ENCODE assay signal across 8 mouse cellular contexts in the genomic region with DNA sequence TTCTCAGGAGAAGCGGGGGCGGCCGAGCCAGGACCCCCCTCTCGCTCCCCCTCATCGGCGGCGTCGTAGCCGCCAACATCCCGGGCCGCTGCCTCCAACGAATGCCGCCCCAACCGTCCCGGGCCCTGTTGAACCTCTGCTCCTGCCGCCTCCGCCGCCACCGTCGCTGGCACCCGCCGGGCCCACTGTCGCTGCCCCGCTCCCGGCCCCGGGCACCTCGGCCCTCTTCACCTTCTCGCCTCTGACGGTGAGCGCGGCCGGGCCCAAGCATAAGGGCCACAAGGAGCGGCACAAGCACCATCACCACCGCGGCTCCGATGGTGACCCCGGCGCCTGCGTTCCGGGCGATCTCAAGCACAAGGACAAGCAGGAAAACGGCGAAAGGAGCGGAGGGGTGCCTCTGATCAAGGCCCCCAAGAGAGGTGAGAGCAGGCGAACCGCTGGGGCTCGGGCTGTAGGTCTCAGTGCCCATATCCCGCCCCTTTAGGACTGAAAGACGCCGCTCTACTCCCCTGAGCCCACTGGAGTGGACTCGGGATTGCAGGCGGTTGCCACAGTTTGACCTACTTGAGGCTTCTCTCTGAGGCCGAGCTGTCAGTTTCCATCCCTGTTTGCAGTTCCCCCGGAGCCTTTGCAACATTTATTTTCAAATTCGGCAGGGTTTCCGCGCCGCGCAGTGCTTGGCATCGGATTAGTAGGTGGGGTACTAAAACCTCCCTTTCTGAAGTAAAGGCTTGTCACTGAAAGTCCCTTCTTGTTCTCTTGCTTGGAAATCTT. TPM values are rescaled to one million over a fixed set of nuclear protein-coding genes. Genes with fewer than 3 reads are reported as not detected.
DNase-seq lines count a peak whose midpoint lies in the region; ATAC-seq and TF ChIP-seq lines count a peak whose summit lies in the region.

No protein-coding gene starts in this region.

- peak overlapping the region; percentile 94 for H3K4me3 ChIP-seq in bone marrow macrophage, adult 2 months (ENCODE audit: insufficient read depth, low read length)
- peak overlapping the region; percentile 71 for H3K4me3 ChIP-seq in hindbrain, embryonic 15.5 days
- peak overlapping the region; percentile 83 for H3K4me3 ChIP-seq in limb, embryonic 10.5 days
- peak overlapping the region; percentile 98 for H3K4me3 ChIP-seq in midbrain, embryonic 10.5 days
- peak overlapping the region; percentile 88 for H3K4me3 ChIP-seq in stomach, embryonic 15.5 days (replicated peaks)

- H3K9me3 ChIP-seq in hindbrain, embryonic 15.5 days, result no peaks in the 10 kb centered on the region
- H3K9me3 ChIP-seq in limb, embryonic 10.5 days (replicated peaks), result no peaks in the 10 kb centered on the region
- no peaks in the 10 kb centered on the region for H3K9me3 ChIP-seq in midbrain, embryonic 10.5 days (replicated peaks)
- no peaks in the 10 kb centered on the region for H3K9me3 ChIP-seq in stomach, embryonic 15.5 days

- no peak for TF ChIP-seq POLR2A in bone marrow macrophage, adult 2 months (IDR thresholded peaks at IDR 0.05; ENCODE audit: borderline replicate concordance, low read depth, low read length)

- under 1% methylated on average over 47 of the region's 60 CpGs for WGBS in hindbrain, embryonic 15.5 days
- WGBS in limb, embryonic 10.5 days, result under 1% methylated on average over 60 of the region's 60 CpGs
- under 1% methylated on average over 60 of the region's 60 CpGs for WGBS in midbrain, embryonic 10.5 days
- under 1% methylated on average over 60 of the region's 60 CpGs for WGBS in stomach, embryonic 15.5 days

- H3K4me1 ChIP-seq in bone marrow macrophage, adult 2 months (ENCODE audit: control insufficient read depth, insufficient read depth, low read length), result peaks cover 8% of the 10 kb centered on the region
- peaks cover 21% of the 10 kb centered on the region for H3K4me1 ChIP-seq in hindbrain, embryonic 15.5 days (replicated peaks)
- peaks cover 16% of the 10 kb centered on the region for H3K4me1 ChIP-seq in limb, embryonic 10.5 days
- H3K4me1 ChIP-seq in midbrain, embryonic 10.5 days, result peaks cover 26% of the 10 kb centered on the region
- H3K4me1 ChIP-seq in stomach, embryonic 15.5 days, result peaks cover 5% of the 10 kb centered on the region; the same call in 1 of the 2 replicates

- TF ChIP-seq CTCF in bone marrow macrophage, adult 2 months (IDR thresholded peaks at IDR 0.05; ENCODE audit: low read depth, low read length), result no peak

- H3K9ac ChIP-seq in hindbrain, embryonic 15.5 days, result peak overlapping the region; percentile 88
- H3K9ac ChIP-seq in stomach, embryonic 15.5 days, result peak overlapping the region; percentile 94

- no peaks in the 10 kb centered on the region for H3K36me3 ChIP-seq in hindbrain, embryonic 15.5 days
- H3K36me3 ChIP-seq in limb, embryonic 10.5 days, result peaks cover 4% of the 10 kb centered on the region
- H3K36me3 ChIP-seq in midbrain, embryonic 10.5 days, result peaks cover 4% of the 10 kb centered on the region
- no peaks in the 10 kb centered on the region for H3K36me3 ChIP-seq in stomach, embryonic 15.5 days

- peak overlapping the region; percentile 61 for H3K27ac ChIP-seq in bone marrow macrophage, adult 2 months (ENCODE audit: insufficient read depth, low read depth, low read length)
- H3K27ac ChIP-seq in hindbrain, embryonic 15.5 days (replicated peaks), result peak overlapping the region; percentile 93
- peak overlapping the region; percentile 96 for H3K27ac ChIP-seq in limb, embryonic 10.5 days
- peak overlapping the region; percentile 96 for H3K27ac ChIP-seq in midbrain, embryonic 10.5 days (replicated peaks)
- peak overlapping the region; percentile 88 for H3K27ac ChIP-seq in stomach, embryonic 15.5 days

- peak; percentile 31 for DNase-seq in right cerebral cortex, adult 18-20 months
- no peak for DNase-seq in right cerebral cortex, postnatal 25 days
- peak; percentile 23 for DNase-seq in forelimb bud, embryonic 11.5 days (ENCODE audit: low read depth, low spot score)
- DNase-seq in limb, embryonic 10.5 days (ENCODE audit: low spot score), result peak; percentile 80
- peak; percentile 71 for DNase-seq in midbrain, embryonic 10.5 days (ENCODE audit: low spot score)

- peak overlapping the region; percentile 79 for H3K4me2 ChIP-seq in hindbrain, embryonic 15.5 days
- H3K4me2 ChIP-seq in stomach, embryonic 15.5 days, result peak overlapping the region; percentile 62

- H3K27me3 ChIP-seq in hindbrain, embryonic 15.5 days, result no peaks in the 10 kb centered on the region
- no peaks in the 10 kb centered on the region for H3K27me3 ChIP-seq in limb, embryonic 10.5 days (ENCODE audit: low read depth, poor library complexity, severe bottlenecking)
- H3K27me3 ChIP-seq in midbrain, embryonic 10.5 days (ENCODE audit: low read depth, poor library complexity, severe bottlenecking), result no peaks in the 10 kb centered on the region
- no peaks in the 10 kb centered on the region for H3K27me3 ChIP-seq in stomach, embryonic 15.5 days (replicated peaks)

- peak; percentile 37 for ATAC-seq in hindbrain, embryonic 15.5 days (ENCODE audit: low FRiP score, low read depth)
- peak; percentile 16; the same call in 1 of the 2 replicates for ATAC-seq in stomach, embryonic 15.5 days (ENCODE audit: insufficient read depth, low FRiP score, low read depth)

RNA-seq across cellular contexts. Expression of gene Rsbn1, which starts 1.0 kb away (rescaled TPM):
- polyA plus RNA-seq in bone marrow macrophage, adult 2 months (2012; ENCODE audit: insufficient read depth, insufficient read length, missing spikeins), result 12.6 and 13.4 TPM in 2 replicates
- 19.5 and 20.2 TPM in 2 replicates for polyA plus RNA-seq in hindbrain, embryonic 15.5 days (2015; fragmentation: Nextera tagmentation; extraction: Ambion mirVana)
- 12.6 and 15.1 TPM in 2 replicates for polyA plus RNA-seq in limb, embryonic 10.5 days (2016; fragmentation: Nextera tagmentation; extraction: Ambion mirVana)
- 14.5 and 15.9 TPM in 2 replicates for polyA plus RNA-seq in midbrain, embryonic 10.5 days (2016; fragmentation: Nextera tagmentation; extraction: Ambion mirVana)
- 10.2 and 11.7 TPM in 2 replicates for polyA plus RNA-seq in stomach, embryonic 15.5 days (2015; fragmentation: Nextera tagmentation; extraction: Ambion mirVana)

RNA-seq across cellular contexts. Expression of gene Phtf1, which starts 53.0 kb away (rescaled TPM):
- polyA plus RNA-seq in bone marrow macrophage, adult 2 months (2012; ENCODE audit: insufficient read depth, insufficient read length, missing spikeins), result 14.0 and 15.6 TPM in 2 replicates
- 25.8 and 28.7 TPM in 2 replicates for polyA plus RNA-seq in hindbrain, embryonic 15.5 days (2015; fragmentation: Nextera tagmentation; extraction: Ambion mirVana)
- 28.7 and 33.3 TPM in 2 replicates for polyA plus RNA-seq in limb, embryonic 10.5 days (2016; fragmentation: Nextera tagmentation; extraction: Ambion mirVana)
- 36.1 and 41.4 TPM in 2 replicates for polyA plus RNA-seq in midbrain, embryonic 10.5 days (2016; fragmentation: Nextera tagmentation; extraction: Ambion mirVana)
- polyA plus RNA-seq in stomach, embryonic 15.5 days (2015; fragmentation: Nextera tagmentation; extraction: Ambion mirVana), result 23.6 and 25.3 TPM in 2 replicates

RNA-seq across cellular contexts. Expression of gene Ptpn22, which starts 55.3 kb away (rescaled TPM):
- polyA plus RNA-seq in bone marrow macrophage, adult 2 months (2012; ENCODE audit: insufficient read depth, insufficient read length, missing spikeins), result 76.0 and 78.0 TPM in 2 replicates
- 0.39 and 0.78 TPM in 2 replicates for polyA plus RNA-seq in hindbrain, embryonic 15.5 days (2015; fragmentation: Nextera tagmentation; extraction: Ambion mirVana)
- polyA plus RNA-seq in limb, embryonic 10.5 days (2016; fragmentation: Nextera tagmentation; extraction: Ambion mirVana), result 0.28 TPM in 1 of 2 replicates, not detected in the other
- polyA plus RNA-seq in midbrain, embryonic 10.5 days (2016; fragmentation: Nextera tagmentation; extraction: Ambion mirVana), result 0.12 and 0.22 TPM in 2 replicates
- polyA plus RNA-seq in stomach, embryonic 15.5 days (2015; fragmentation: Nextera tagmentation; extraction: Ambion mirVana), result 1.8 TPM in 2 replicates

Comparison
In these comparisons a context has a peak if more than half of its experiments do, and no peak if none do; other contexts are left out.
1. RNA of gene Ptpn22, which starts 55.3 kb away (polyA plus RNA-seq): 76.0 to 78.0 TPM in bone marrow macrophage, adult 2 months; 1.8 TPM in stomach, embryonic 15.5 days, 0.39 to 0.78 TPM in hindbrain, embryonic 15.5 days, 0.28 TPM in limb, embryonic 10.5 days and 0.12 to 0.22 TPM in midbrain, embryonic 10.5 days; every median in the first group is over 10 times any median in the second.
2. Peak in every context shown above with its lines, with median percentiles within 50 percentile points of each other: H3K27ac ChIP-seq and H3K4me3 ChIP-seq.